Comparison of ENCODE assay signal across 10 mouse cellular contexts in the genomic region with DNA sequence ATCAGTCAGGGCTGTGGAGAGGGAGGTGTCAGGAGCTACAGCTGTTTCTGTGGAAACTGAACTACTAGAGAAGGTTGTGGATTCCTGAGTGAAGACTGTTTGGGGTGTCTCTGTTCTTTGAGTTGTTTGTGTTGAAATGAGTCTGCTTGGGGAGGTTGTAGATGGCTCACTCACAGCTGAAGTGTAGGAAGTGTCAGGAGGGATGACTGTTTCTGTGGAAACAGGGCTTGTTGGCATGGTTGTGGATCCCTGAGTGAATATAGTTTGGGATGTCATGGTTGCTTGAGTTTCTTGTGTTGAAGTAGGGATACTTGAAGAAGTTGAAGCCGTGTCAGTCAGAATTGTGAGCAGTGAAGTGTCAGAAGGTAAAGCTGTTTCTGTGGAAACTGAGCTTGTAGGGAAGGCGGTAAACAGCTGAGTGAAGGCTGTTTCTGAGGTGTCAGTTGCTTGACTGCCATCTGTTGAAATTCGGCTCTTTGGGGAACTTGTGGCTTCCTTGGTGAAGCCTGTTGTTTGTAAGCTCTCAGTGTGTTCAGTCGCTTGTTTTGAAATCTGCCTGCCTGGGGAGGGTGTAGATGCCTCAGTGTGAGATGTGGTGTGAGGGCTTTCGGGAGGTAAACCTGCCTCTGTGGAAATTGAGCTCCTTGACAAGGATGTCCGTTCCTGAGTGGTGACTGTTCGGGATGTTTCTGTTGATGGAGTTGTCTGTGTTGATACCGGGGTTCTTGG. TPM values are rescaled to one million over a fixed set of nuclear protein-coding genes. Genes with fewer than 3 reads are reported as not detected.
DNase-seq lines count a peak whose midpoint lies in the region.
"Had no signal": no experiment of that assay in that cellular context is flagged by ENCODE, and none has a peak within 500 bp of the region (broad histone marks: within the 10 kb centered on the region; RNA-seq: fewer than 3 reads in every experiment).

No protein-coding gene starts in this region.

- DNase-seq in heart, adult 11 months: peak; percentile 55
- DNase-seq in heart, adult 9 months (ENCODE audit: low spot score in 2 of 2): no peak
- DNase-seq in brain, adult 2 months (ENCODE audit: low read depth, low spot score): peak; percentile 76
- peak; percentile 9 to 79 for DNase-seq in left cerebral cortex, postnatal 25 days (ENCODE audit: low spot score in 2 of 2)
- DNase-seq in spleen, postnatal 4 days (ENCODE audit: low spot score in 2 of 2): peak; percentile 41 to 71
- DNase-seq in cerebellum, postnatal 36 days: no peak
- no peak for DNase-seq in neural tube, embryonic 10.5 days (ENCODE audit: extremely low spot score, low spot score)
- no peak for DNase-seq in retina, postnatal 1 day
- DNase-seq: kidney, adult 11 months had no signal

- intact Hi-C loops in left cerebral cortex, postnatal 25 days (cut with DNase I): no loop called here

RNA-seq across cellular contexts. Expression of a gene that starts 30.7 kb away (rescaled TPM):
- not detected for total RNA-seq in left cerebral cortex, postnatal 25 days (2021)
- total RNA-seq: gastrocnemius, adult 18-20 months had no signal

RNA-seq across cellular contexts. Expression of a gene that starts 32.4 kb away (rescaled TPM):
- total RNA-seq in left cerebral cortex, postnatal 25 days (2021): 1 to 10 TPM; 3.0 to 3.1 TPM

Comparison
In these comparisons a context has a peak if more than half of its experiments do, and no peak if none do; other contexts are left out.
1. DNase-seq: peak in heart, adult 11 months (single experiment), brain, adult 2 months (single experiment), left cerebral cortex, postnatal 25 days (2 of 2) and spleen, postnatal 4 days (2 of 2); none in heart, adult 9 months (0 of 2), cerebellum, postnatal 36 days (0 of 2), neural tube, embryonic 10.5 days (single experiment) and retina, postnatal 1 day (single experiment).